Mouse (Mus musculus) liver, postnatal 0 days (tissue): ENCODE measurements around the gene Gm7534.

Source experiments
- CTCF ChIP-seq: sonication (generic); IDR thresholded peaks from 2 replicates; pipeline ENCODE4 v1.5.1; 2016; ENCODE audit warnings: antibody characterized with exemption, low read depth
- EP300 ChIP-seq: IDR thresholded peaks from 2 replicates; pipeline ENCODE4 v1.6.1; 2016; ENCODE audit warnings: antibody characterized with exemption, low read depth, mild to moderate bottlenecking

- TF ChIP-seq CTCF (no peak), EP300 (no peak)
Measured at GRCm38 (mm10) chr4:134155961-134156465, 46.8 kb downstream of the Gm7534 start.
